Comparison of ENCODE assay signal across 8 mouse cellular contexts in genomic region chr8:72474826-72475546, GRCm38 (mm10). TPM values are rescaled to one million over a fixed set of nuclear protein-coding genes. Genes with fewer than 3 reads are reported as not detected.
DNase-seq lines count a peak whose midpoint lies in the region; ATAC-seq lines count a peak whose summit lies in the region.

Gene Cherp (minus strand): TSS chr8:72475226.

- peak within 1 kb of the TSS; percentile 88 for H3K4me3 ChIP-seq in brown adipose tissue, adult 24 weeks (ENCODE audit: insufficient read depth, low read depth, low read length)
- peak within 1 kb of the TSS; percentile 93 for H3K4me3 ChIP-seq in heart, embryonic 13.5 days
- H3K4me3 ChIP-seq in liver, embryonic 12.5 days, result peak within 1 kb of the TSS; percentile 89
- peak within 1 kb of the TSS; percentile 89 for H3K4me3 ChIP-seq in stomach, embryonic 15.5 days (replicated peaks)

- H3K9me3 ChIP-seq in heart, embryonic 13.5 days, result no peaks in the 10 kb centered on the region
- H3K9me3 ChIP-seq in liver, embryonic 12.5 days (replicated peaks), result 0 out of 2 replicates have a peak, but pooled peaks cover 3% of the 10 kb centered on the region
- H3K9me3 ChIP-seq in stomach, embryonic 15.5 days, result no peaks in the 10 kb centered on the region

- peaks cover 7% of the 10 kb centered on the region; the same call in 1 of the 2 replicates for H3K4me1 ChIP-seq in brown adipose tissue, adult 24 weeks (ENCODE audit: control insufficient read depth, insufficient read depth, insufficient read length, low read length)
- H3K4me1 ChIP-seq in heart, embryonic 13.5 days, result peaks cover 25% of the 10 kb centered on the region
- peaks cover 37% of the 10 kb centered on the region for H3K4me1 ChIP-seq in liver, embryonic 12.5 days
- H3K4me1 ChIP-seq in stomach, embryonic 15.5 days, result peaks cover 15% of the 10 kb centered on the region

- peak within 1 kb of the TSS; percentile 78 for H3K27ac ChIP-seq in brown adipose tissue, adult 24 weeks (replicated peaks; ENCODE audit: low read depth, low read length)
- H3K27ac ChIP-seq in heart, embryonic 13.5 days (replicated peaks), result peak within 1 kb of the TSS; percentile 93
- peak within 1 kb of the TSS; percentile 93 for H3K27ac ChIP-seq in liver, embryonic 12.5 days
- H3K27ac ChIP-seq in stomach, embryonic 15.5 days, result peak within 1 kb of the TSS; percentile 88

- H3K36me3 ChIP-seq in heart, embryonic 13.5 days, result peaks cover 49% of the 10 kb centered on the region
- H3K36me3 ChIP-seq in liver, embryonic 12.5 days, result peaks cover 50% of the 10 kb centered on the region
- peaks cover 36% of the 10 kb centered on the region for H3K36me3 ChIP-seq in stomach, embryonic 15.5 days

- H3K4me2 ChIP-seq in heart, embryonic 13.5 days, result peak within 1 kb of the TSS; percentile 96
- peak within 1 kb of the TSS; percentile 96 for H3K4me2 ChIP-seq in liver, embryonic 12.5 days
- peak within 1 kb of the TSS; percentile 77 for H3K4me2 ChIP-seq in stomach, embryonic 15.5 days

- H3K27me3 ChIP-seq in heart, embryonic 13.5 days (replicated peaks), result no peaks in the 10 kb centered on the region
- H3K27me3 ChIP-seq in liver, embryonic 12.5 days (replicated peaks), result no peaks in the 10 kb centered on the region
- no peaks in the 10 kb centered on the region for H3K27me3 ChIP-seq in stomach, embryonic 15.5 days (replicated peaks)

- H3K9ac ChIP-seq in heart, embryonic 13.5 days, result peak within 1 kb of the TSS; percentile 91
- peak within 1 kb of the TSS; percentile 85 for H3K9ac ChIP-seq in liver, embryonic 12.5 days
- H3K9ac ChIP-seq in stomach, embryonic 15.5 days, result peak within 1 kb of the TSS; percentile 80

- peak; percentile 93 for ATAC-seq in heart, embryonic 13.5 days (ENCODE audit: extremely low read depth, insufficient number of reproducible peaks, low FRiP score, low TSS enrichment)
- ATAC-seq in liver, embryonic 12.5 days, result peak; percentile 95
- ATAC-seq in stomach, embryonic 15.5 days (ENCODE audit: insufficient read depth, low FRiP score, low read depth), result peak; percentile 95

- WGBS in heart, embryonic 13.5 days, result under 1% methylated on average over 80 of the region's 80 CpGs
- WGBS in liver, embryonic 12.5 days (ENCODE audit: insufficient replicate concordance), result under 1% methylated on average over 79 of the region's 80 CpGs
- under 1% methylated on average over 80 of the region's 80 CpGs for WGBS in stomach, embryonic 15.5 days

- DNase-seq in CD4-positive, CD25-positive, alpha-beta regulatory T cell, adult 2 months (ENCODE audit: low read depth, low spot score), result peak; percentile 99
- DNase-seq in fat pad, adult 2 months (ENCODE audit: extremely low read depth, low read depth, low spot score), result peak; percentile 76
- peak; percentile 98 for DNase-seq in kidney, postnatal 10 days
- DNase-seq in natural killer cell, adult 2 months (ENCODE audit: low spot score in 2 of 2), result peak; percentile 96 to 97

RNA-seq across cellular contexts. Expression of gene Cherp, which starts in this region (rescaled TPM):
- polyA plus RNA-seq in brown adipose tissue, adult 24 weeks (2012; ENCODE audit: insufficient read depth, insufficient read length, missing spikeins), result 12.8 and 17.7 TPM in 2 replicates
- 40.1 and 45.6 TPM in 2 replicates for polyA plus RNA-seq in heart, embryonic 13.5 days (2015; fragmentation: Nextera tagmentation; extraction: Ambion mirVana)
- 41.6 and 45.0 TPM in 2 replicates for polyA plus RNA-seq in liver, embryonic 12.5 days (2016; fragmentation: Nextera tagmentation; extraction: Ambion mirVana)
- 45.1 and 52.1 TPM in 2 replicates for polyA plus RNA-seq in stomach, embryonic 15.5 days (2015; fragmentation: Nextera tagmentation; extraction: Ambion mirVana)

Comparison
In these comparisons a context has a peak if more than half of its experiments do, and no peak if none do; other contexts are left out.
1. Peak in every context shown above with its lines: DNase-seq, ATAC-seq, H3K4me3 ChIP-seq and H3K27ac ChIP-seq.